13 mouse cellular contexts compared by ENCODE assay signal in genomic region chr6:54183825-54184578, GRCm38 (mm10).
DNase-seq lines count a peak whose midpoint lies in the region; ATAC-seq and TF ChIP-seq lines count a peak whose summit lies in the region.
"Had no signal": no experiment of that assay in that cellular context is flagged by ENCODE, and none has a peak within 500 bp of the region (broad histone marks: within the 10 kb centered on the region; RNA-seq: fewer than 3 reads in every experiment).

No protein-coding gene starts in this region.

- no peaks in the 10 kb centered on the region for H3K27me3 ChIP-seq in forebrain, postnatal 0 days (ENCODE audit: insufficient read depth, low read length)

- no peak overlapping the region for H3K4me3 ChIP-seq in forebrain, postnatal 0 days (ENCODE audit: low read depth, low read length)
- H3K4me3 ChIP-seq in left cerebral cortex, adult 2 months = no peak overlapping the region
- H3K4me3 ChIP-seq: limb, embryonic 10.5 days had no signal

- DNase-seq in layer of hippocampus, postnatal 14 days (ENCODE audit: low spot score in 2 of 2) = peak; percentile 23 to 28
- DNase-seq in layer of hippocampus, adult 8-10 months (ENCODE audit: low spot score in 2 of 2) = no peak
- peak; percentile 43 for DNase-seq in forebrain, postnatal 0 days
- DNase-seq in left cerebral cortex, adult 2 months (ENCODE audit: extremely low spot score in 1 of 2, low spot score in 2 of 2) = peak in 1 of 2 experiments; percentile 16
- DNase-seq in right cerebral cortex, postnatal 14 days = peak; percentile 17
- DNase-seq in urinary bladder, adult 2 months (ENCODE audit: low spot score) = no peak
- DNase-seq: adrenal gland, adult 2 months; gastrocnemius, postnatal 36 days; heart, postnatal 14 days; kidney, adult 9 months had no signal

- no peak overlapping the region for H3K4me2 ChIP-seq in forebrain, postnatal 0 days (ENCODE audit: low read depth)

- H3K9me3 ChIP-seq in forebrain, postnatal 0 days (ENCODE audit: low read length) = no peaks in the 10 kb centered on the region
- H3K9me3 ChIP-seq: limb, embryonic 10.5 days had no signal

- no peak overlapping the region for H3K9ac ChIP-seq in forebrain, postnatal 0 days

- ATAC-seq in forebrain, postnatal 0 days = peak; percentile 93
- no peak for ATAC-seq in erythroid progenitor cell, adult 5-6 weeks (replicated peaks; ENCODE audit: low FRiP score, poor library complexity, severe bottlenecking)

- H3K4me1 ChIP-seq in forebrain, postnatal 0 days (ENCODE audit: insufficient read depth) = peaks cover 13% of the 10 kb centered on the region
- H3K4me1 ChIP-seq: limb, embryonic 10.5 days had no signal

- intact Hi-C loops in left cerebral cortex, adult 2 months (cut with DNase I) = no loop called here

- TF ChIP-seq CTCF in forebrain, postnatal 0 days (IDR thresholded peaks at IDR 0.05; ENCODE audit: low read depth) = no peak
- no peak for TF ChIP-seq CTCF in left cerebral cortex, adult 2 months (IDR thresholded peaks at IDR 0.05)

- no peaks in the 10 kb centered on the region for H3K36me3 ChIP-seq in forebrain, postnatal 0 days (ENCODE audit: insufficient read depth)
- H3K36me3 ChIP-seq: limb, embryonic 10.5 days had no signal

- 0 out of 2 replicates have a peak overlapping the region, but pooled peaks have one; percentile 9 for H3K27ac ChIP-seq in forebrain, postnatal 0 days (ENCODE audit: low read depth, low read length)
- peak overlapping the region; percentile 24; the same call in 1 of the 2 replicates for H3K27ac ChIP-seq in left cerebral cortex, adult 2 months
- H3K27ac ChIP-seq: limb, embryonic 10.5 days; macrophage had no signal

- 46% methylated on average over 14 of the region's 14 CpGs for WGBS in forebrain, postnatal 0 days

Comparison
In these comparisons a context has a peak if more than half of its experiments do, and no peak if none do; other contexts are left out.
1. DNase-seq: peak in layer of hippocampus, postnatal 14 days (2 of 2), forebrain, postnatal 0 days (single experiment) and right cerebral cortex, postnatal 14 days (single experiment); none in layer of hippocampus, adult 8-10 months (0 of 2) and urinary bladder, adult 2 months (single experiment).